Mouse (Mus musculus) intestine, embryonic 14.5 days (tissue): ENCODE measurements around the gene 9930022D16Rik. TPM values are rescaled to one million over a fixed set of nuclear protein-coding genes. Genes with fewer than 3 reads are reported as not detected.

Source experiments
- microRNA-seq: library from miRNA; unstranded; fragments of <30 nt; microRNA quantifications from one replicate; pipeline ENCODE4, GENCODE M21; 2016
- polyA plus RNA-seq: library from polyadenylated mRNA; unstranded; fragments of >200 nt; fragmentation: Nextera tagmentation; extraction: Ambion mirVana; gene quantifications from 2 replicates; pipeline ENCODE4 v1.2.1, GENCODE M21; 2014

9930022D16Rik gene
- polyA plus RNA-seq, 1 experiment from 2014 or later, result not detected

Small RNA genes lying within 50 kb of the gene (microRNA-seq; reads per million reads assigned to microRNA genes)
- gene Gm25540, result not detected

Other genes with a start within 250 kb of the 9930022D16Rik start
- 4.7 and 5.0 TPM in 2 replicates for gene Rgs9, start 115.8 kb upstream of the 9930022D16Rik start, polyA plus RNA-seq
- 36.9 and 38.0 TPM in 2 replicates for gene Gna13, start 51.1 kb upstream of the 9930022D16Rik start, polyA plus RNA-seq
- 41.8 and 43.0 TPM in 2 replicates for gene Amz2, start 12.0 kb downstream of the 9930022D16Rik start, polyA plus RNA-seq
- gene Arsg, start 59.5 kb downstream of the 9930022D16Rik start, polyA plus RNA-seq, result 2.8 and 3.9 TPM in 2 replicates
- gene Slc16a6, start 59.7 kb downstream of the 9930022D16Rik start, polyA plus RNA-seq, result 7.1 and 7.3 TPM in 2 replicates
- gene Wipi1, start 198.1 kb downstream of the 9930022D16Rik start, polyA plus RNA-seq, result 18.0 and 18.2 TPM in 2 replicates
- 328 and 365 TPM in 2 replicates for gene Prkar1a, start 235.5 kb downstream of the 9930022D16Rik start, polyA plus RNA-seq